Mouse (Mus musculus): ENCODE data around the gene Kif5a. TPM values are rescaled to one million over a fixed set of nuclear protein-coding genes. Genes with fewer than 3 reads are reported as not detected.

Gene Kif5a
- polyA plus RNA-seq, 1 experiment from 2014 or later = 7.6 TPM

DNA sequence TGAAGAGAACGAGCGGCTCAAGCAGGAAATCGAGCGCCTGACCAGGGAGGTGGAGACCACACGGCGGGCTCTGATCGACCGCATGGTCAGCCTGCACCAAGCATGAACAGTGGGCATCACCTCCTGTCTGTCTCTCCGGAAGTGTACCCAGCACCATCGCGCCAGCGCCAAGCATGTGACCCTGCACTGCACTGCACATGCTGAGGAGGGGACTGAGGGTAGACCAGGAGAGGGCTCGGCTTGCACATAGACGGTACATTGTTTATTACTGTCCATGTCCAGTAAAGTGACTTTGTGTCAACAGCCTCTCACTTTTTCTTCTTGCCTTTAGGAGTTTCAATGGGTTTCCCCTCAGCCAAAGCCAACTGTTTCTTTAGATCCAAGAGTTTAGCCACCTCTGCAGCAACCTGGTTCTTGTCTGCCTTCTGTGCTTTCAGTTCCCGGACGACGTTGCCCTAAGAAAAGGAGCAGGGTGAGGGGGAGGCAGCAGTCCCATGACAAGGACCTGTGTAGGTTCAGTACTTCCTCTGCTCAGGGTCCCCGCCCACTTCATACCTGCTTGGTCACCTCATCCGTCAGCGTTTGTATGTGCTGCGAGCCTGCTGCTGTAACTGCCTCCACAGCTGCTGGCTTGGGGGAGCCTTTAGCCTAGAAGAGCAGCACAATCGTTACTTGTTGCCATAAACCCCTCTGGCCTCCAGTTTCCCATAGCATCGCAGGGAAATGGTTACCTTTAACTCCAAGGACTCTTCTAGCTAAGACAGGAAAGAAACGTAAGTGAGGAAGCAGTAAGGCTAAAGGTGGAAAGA is 33.0 kb upstream of the Kif5a start:
- Histone ChIP-seq H3K9me3 (replicated peaks) (no peaks in the 10 kb centered on the region), H3K27me3 (no peaks in the 10 kb centered on the region), H3K4me3 (replicated peaks) (no peak overlapping the region), H3K4me1 (peaks cover 21% of the 10 kb centered on the region), H3K9ac (no peak overlapping the region), H3K4me2 (replicated peaks) (no peak overlapping the region), H3K36me3 (peaks cover 75% of the 10 kb centered on the region), H3K27ac (replicated peaks) (no peak overlapping the region)
- no peak for ATAC-seq (ENCODE audit: insufficient number of reproducible peaks, low FRiP score, low TSS enrichment, low read depth)
- 91% methylated on average over 24 of the region's 24 CpGs for WGBS

DNA sequence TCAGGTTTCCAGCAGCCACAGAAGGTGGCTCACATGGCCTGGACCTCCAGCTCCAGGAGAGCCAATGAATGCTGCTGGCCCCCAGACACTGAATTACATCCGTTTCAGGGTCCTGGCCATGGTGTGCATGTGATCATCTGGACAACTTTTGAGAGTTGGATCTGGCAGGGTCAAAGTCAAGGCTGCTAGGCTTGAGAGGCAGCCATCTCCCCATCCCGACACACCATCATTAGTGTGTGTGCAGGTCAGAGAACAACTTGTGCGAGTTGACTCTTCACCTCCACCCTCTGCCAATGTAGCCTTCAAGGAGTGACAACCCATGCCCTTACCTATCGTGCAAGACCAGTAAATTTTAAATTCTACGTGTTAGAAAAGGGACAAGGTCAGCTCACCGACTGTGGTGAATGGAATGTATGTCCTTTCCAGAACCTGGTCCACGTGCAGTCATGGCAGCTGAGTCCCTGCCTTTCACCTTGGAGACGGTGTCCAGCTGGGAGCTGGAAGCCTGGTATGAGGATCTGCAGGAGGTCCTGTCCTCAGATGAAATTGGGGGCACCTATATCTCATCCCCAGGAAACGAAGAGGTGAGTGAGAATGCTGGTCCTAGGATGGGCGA is 31.9 kb upstream of the Kif5a start:
- 92% methylated on average over 10 of the region's 10 CpGs for WGBS
- Histone ChIP-seq H3K27me3 (no peaks in the 10 kb centered on the region), H3K4me3 (replicated peaks) (no peak overlapping the region), H3K9ac (no peak overlapping the region), H3K9me3 (replicated peaks) (no peaks in the 10 kb centered on the region), H3K36me3 (peaks cover 65% of the 10 kb centered on the region), H3K4me1 (peaks cover 22% of the 10 kb centered on the region), H3K4me2 (replicated peaks) (no peak overlapping the region), H3K27ac (replicated peaks) (no peak overlapping the region)
- ATAC-seq (ENCODE audit: insufficient number of reproducible peaks, low FRiP score, low TSS enrichment, low read depth) = no peak

GRCm38 (mm10) chr10:127293590-127294113 is 30.5 kb upstream of the Kif5a start:
- Histone ChIP-seq H3K27ac (replicated peaks) (no peak overlapping the region), H3K36me3 (peaks cover 51% of the 10 kb centered on the region), H3K4me1 (peaks cover 33% of the 10 kb centered on the region), H3K27me3 (no peaks in the 10 kb centered on the region), H3K4me2 (replicated peaks) (no peak overlapping the region), H3K4me3 (replicated peaks) (no peak overlapping the region), H3K9ac (no peak overlapping the region), H3K9me3 (replicated peaks) (no peaks in the 10 kb centered on the region)
- WGBS = 79% methylated on average over 3 of the region's 3 CpGs
- no peak for ATAC-seq (ENCODE audit: insufficient number of reproducible peaks, low FRiP score, low TSS enrichment, low read depth)

DNA sequence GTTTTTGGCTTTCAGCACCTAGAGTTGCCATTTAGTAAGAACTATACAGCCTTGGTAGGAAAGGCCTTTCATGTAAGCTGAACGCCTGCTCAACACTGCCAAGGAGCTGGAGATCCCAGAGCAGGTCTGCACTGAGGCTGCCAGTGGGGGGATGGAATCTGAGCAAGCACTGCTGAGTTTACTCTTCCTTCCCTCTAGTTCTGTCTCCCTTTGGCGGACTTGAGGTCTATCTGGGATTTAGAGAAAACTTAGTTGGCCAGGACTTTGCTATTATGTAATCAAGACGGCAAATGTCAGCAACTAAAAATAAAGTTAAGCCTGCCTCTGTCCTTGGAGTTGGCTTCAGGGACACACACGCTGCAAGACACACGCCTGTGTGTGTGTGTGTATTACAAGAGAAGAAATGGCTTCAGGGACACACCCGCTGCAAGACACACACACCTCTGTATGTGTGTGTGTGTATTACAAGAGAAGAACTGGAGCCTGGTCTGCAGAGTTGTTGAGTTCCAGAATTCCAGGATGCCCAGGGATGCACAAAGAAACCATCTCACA is 29.9 kb upstream of the Kif5a start:
- WGBS = 75% methylated on average over 6 of the region's 6 CpGs
- Histone ChIP-seq H3K27ac (replicated peaks) (0 out of 2 replicates have a peak overlapping the region, but pooled peaks have one; percentile 9), H3K4me3 (replicated peaks) (no peak overlapping the region), H3K4me1 (peaks cover 33% of the 10 kb centered on the region), H3K9me3 (replicated peaks) (no peaks in the 10 kb centered on the region), H3K27me3 (no peaks in the 10 kb centered on the region), H3K9ac (no peak overlapping the region; the same call in 1 of the 2 replicates), H3K36me3 (peaks cover 50% of the 10 kb centered on the region), H3K4me2 (replicated peaks) (no peak overlapping the region)
- no peak for ATAC-seq (ENCODE audit: insufficient number of reproducible peaks, low FRiP score, low TSS enrichment, low read depth)

DNA sequence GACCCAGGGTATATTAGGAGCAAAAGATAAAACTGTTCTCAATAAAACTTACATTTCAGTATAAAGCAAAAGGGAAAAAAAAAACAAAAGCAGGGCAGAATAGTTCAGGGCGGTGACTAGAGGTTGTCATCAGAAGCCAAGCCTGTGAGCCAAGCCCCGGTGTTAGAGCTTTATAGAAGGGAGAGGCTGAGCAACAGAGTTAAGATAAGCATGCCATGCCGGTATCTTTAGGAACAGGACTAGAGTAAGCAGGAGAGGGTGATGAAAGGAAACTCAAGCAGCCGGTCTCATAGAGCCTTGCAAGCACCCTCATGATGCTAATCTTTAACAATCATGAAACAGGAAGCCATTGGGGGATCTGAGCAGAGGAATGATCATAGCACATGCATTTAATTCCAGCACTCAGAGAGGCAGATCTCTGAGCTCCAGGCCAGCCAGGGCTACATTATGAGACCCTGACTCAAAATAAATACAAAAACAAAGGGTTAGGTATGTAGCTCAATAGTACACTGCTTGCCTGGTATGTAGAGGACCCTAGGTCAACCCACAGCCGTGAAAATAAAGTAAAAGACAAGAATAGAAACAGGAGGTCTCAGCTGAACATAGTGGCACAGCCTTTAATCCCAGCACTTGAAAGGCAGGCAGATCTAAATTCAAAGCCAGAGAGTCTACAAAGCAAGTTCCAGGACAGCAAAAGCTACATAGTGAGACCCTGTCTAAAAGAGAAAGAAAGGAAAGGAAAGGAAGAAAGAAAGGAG is 28.9 kb upstream of the Kif5a start:
- Histone ChIP-seq H3K9ac (peak overlapping the region; percentile 66), H3K4me1 (peaks cover 42% of the 10 kb centered on the region), H3K36me3 (peaks cover 45% of the 10 kb centered on the region), H3K27me3 (no peaks in the 10 kb centered on the region), H3K4me2 (replicated peaks) (peak overlapping the region; percentile 84), H3K4me3 (replicated peaks) (peak overlapping the region; percentile 71), H3K9me3 (replicated peaks) (no peaks in the 10 kb centered on the region), H3K27ac (replicated peaks) (peak overlapping the region; percentile 100)
- no peak for ATAC-seq (ENCODE audit: insufficient number of reproducible peaks, low FRiP score, low TSS enrichment, low read depth)
- 34% methylated on average over 5 of the region's 5 CpGs for WGBS

GRCm38 (mm10) chr10:127290930-127291880 is 28.1 kb upstream of the Kif5a start:
- WGBS = under 1% methylated on average over 19 of the region's 19 CpGs
- Histone ChIP-seq H3K4me1 (peaks cover 51% of the 10 kb centered on the region), H3K27me3 (no peaks in the 10 kb centered on the region), H3K36me3 (peaks cover 47% of the 10 kb centered on the region), H3K9ac (peak overlapping the region; percentile 66), H3K9me3 (replicated peaks) (no peaks in the 10 kb centered on the region), H3K4me2 (replicated peaks) (peak overlapping the region; percentile 84), H3K4me3 (replicated peaks) (peak overlapping the region; percentile 71), H3K27ac (replicated peaks) (peak overlapping the region; percentile 100)
- peak; percentile 29 for ATAC-seq (ENCODE audit: insufficient number of reproducible peaks, low FRiP score, low TSS enrichment, low read depth)

DNA sequence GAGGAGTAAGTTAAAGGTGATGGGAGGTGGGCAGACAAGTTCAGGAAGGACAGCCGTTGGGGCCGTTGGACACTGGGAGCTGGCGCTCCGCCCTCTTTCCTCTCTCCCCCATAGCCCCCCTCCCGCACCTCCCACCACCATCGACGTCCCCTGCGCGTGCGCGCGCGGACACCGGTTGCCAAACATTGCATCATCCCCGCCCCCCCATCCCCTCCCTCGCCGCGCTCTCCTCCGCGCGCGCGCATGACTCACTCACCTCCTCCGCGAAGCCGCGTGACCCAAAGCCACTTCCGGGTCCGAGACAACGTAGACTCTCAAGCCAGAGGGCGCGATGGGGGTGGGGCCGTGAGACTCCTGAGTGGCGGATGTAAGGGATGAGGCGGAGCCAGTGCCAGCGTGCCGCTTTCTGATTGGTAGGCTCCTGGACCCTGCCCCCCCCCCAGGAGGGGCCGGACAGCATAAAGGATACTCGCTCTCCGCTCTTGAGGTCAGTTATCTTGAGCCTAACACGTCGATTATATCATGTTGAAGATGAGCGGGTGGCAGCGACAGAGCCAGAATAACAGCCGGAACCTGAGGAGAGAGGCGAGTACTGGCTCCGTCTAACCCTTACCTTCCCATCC is 27.3 kb upstream of the Kif5a start:
- Histone ChIP-seq H3K4me3 (replicated peaks) (peak overlapping the region; percentile 71), H3K9ac (peak overlapping the region; percentile 66), H3K4me1 (peaks cover 58% of the 10 kb centered on the region), H3K4me2 (replicated peaks) (peak overlapping the region; percentile 84), H3K36me3 (peaks cover 47% of the 10 kb centered on the region), H3K27ac (replicated peaks) (peak overlapping the region; percentile 100), H3K9me3 (replicated peaks) (no peaks in the 10 kb centered on the region), H3K27me3 (no peaks in the 10 kb centered on the region)
- WGBS = under 1% methylated on average over 42 of the region's 47 CpGs
- ATAC-seq (ENCODE audit: insufficient number of reproducible peaks, low FRiP score, low TSS enrichment, low read depth) = peak; percentile 93

DNA sequence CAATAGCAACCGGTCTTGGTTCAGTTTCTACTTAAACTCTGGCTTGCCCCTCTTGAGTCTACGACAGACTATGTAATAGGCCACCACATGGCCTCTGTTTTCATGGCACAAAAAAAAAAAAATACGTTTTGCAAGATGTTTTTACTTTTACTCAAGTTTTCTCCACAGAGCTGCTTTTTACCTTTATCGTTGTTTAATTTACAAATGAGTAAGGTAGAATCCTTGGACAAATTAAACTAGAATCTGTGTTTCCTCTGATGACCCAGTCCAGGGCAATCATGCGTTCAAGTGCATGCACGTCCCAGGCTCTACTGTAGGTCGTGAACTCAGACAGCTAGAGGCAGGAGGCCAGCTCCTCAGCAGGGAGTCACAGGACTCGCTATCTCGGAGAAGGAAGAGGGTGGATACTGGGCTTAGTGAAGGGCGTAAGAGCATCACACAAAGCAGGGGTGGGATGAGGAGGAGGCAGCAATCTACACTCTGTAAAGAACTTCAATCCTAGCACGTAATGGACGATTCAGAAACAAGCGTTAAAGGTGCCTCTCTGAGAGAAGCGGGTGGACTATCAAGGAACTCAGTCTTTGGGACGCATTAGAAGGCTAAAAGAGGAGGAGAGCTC is 26.5 kb upstream of the Kif5a start:
- Histone ChIP-seq H3K27me3 (no peaks in the 10 kb centered on the region), H3K27ac (replicated peaks) (peak overlapping the region; percentile 100), H3K36me3 (peaks cover 47% of the 10 kb centered on the region), H3K9me3 (replicated peaks) (no peaks in the 10 kb centered on the region), H3K4me1 (peaks cover 65% of the 10 kb centered on the region), H3K4me3 (replicated peaks) (peak overlapping the region; percentile 71), H3K9ac (peak overlapping the region; percentile 65), H3K4me2 (replicated peaks) (peak overlapping the region; percentile 84)
- 0 out of 2 replicates have a peak, but pooled peaks have one; percentile 0 for ATAC-seq (ENCODE audit: insufficient number of reproducible peaks, low FRiP score, low TSS enrichment, low read depth)
- 1% methylated on average over 15 of the region's 15 CpGs for WGBS

DNA sequence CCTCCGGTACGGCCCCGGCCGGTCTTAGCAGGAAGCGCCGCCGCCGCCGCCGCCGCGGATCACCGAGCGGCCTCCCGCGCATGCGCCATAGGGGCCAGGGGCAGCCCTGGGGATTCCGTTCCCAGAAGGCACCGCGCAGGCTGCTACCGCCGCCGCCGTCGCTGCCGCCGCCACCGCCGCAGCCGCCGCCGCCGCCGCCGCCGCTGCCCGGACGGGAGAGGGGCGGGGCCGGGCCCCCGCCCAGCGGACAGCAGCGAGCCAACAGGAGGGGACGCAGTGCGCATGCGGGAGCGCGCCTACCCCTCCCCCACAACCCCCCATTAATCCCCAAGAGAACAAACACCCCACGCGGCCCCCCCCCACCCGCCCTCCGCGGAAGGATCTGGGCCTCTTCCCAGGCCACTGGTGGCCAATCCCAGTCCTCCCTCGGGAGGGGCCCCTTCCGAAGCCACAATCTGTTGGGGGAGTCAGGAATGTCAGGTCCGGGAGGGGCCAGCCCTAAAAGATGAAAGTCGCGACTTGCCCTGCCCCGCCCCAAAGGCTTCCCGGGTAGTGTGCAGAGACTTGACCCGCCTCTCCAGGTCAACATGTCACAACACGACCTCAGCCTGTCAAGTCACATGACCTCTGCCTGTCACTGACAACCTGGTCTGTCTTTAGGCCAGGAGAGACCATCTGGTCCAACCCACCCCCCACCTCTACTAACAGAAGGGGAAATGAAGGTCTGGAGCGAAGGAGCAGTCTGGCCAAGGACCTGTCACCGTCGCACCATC is 25.8 kb upstream of the Kif5a start, which contains the start of gene Mbd6:
TSS of gene Mbd6 (minus strand) at position 219 of the 773 bp plus-strand sequence.
- H3K27ac ChIP-seq (replicated peaks) = peak within 1 kb of the TSS; percentile 100
- peaks cover 68% of the 10 kb centered on the region for H3K4me1 ChIP-seq
- H3K9ac ChIP-seq = peak within 1 kb of the TSS; percentile 65
- H3K4me2 ChIP-seq (replicated peaks) = peak within 1 kb of the TSS; percentile 84
- WGBS = 1% methylated on average over 29 of the region's 65 CpGs
- H3K9me3 ChIP-seq (replicated peaks) = no peaks in the 10 kb centered on the region
- peaks cover 47% of the 10 kb centered on the region for H3K36me3 ChIP-seq
- H3K27me3 ChIP-seq = no peaks in the 10 kb centered on the region
- ATAC-seq (ENCODE audit: insufficient number of reproducible peaks, low FRiP score, low TSS enrichment, low read depth) = peak; percentile 18
- peak within 1 kb of the TSS; percentile 71 for H3K4me3 ChIP-seq (replicated peaks)

Data from embryonic facial prominence, embryonic 15.5 days (tissue).